Mouse (Mus musculus) kidney, embryonic 14.5 days (tissue): Measurements from ENCODE around the gene Tmem43. TPM values are rescaled to one million over a fixed set of nuclear protein-coding genes. Genes with fewer than 3 reads are reported as not detected.
A peak's percentile ranks its signal among the peaks of the same experiment; 100 is the strongest.

ENCODE experiments used
- ATAC-seq: fragments of 200-750 bp; cut with Nextera tagmentation; 2 replicates; pipeline ENCODE4 v1.8.0; 2017; ENCODE audit warnings: moderate number of reproducible peaks, mild to moderate bottlenecking, moderate TSS enrichment, moderate library complexity; ENCODE audit not compliant: low FRiP score, low TSS enrichment
- H3K27ac ChIP-seq: fragments of 300-500 bp; sonication (generic); 2 replicates; pipeline ENCODE4 v1.5.1; 2014; ENCODE audit warnings: low read depth, mild to moderate bottlenecking, low read length, moderate library complexity, mixed read lengths
- H3K27me3 ChIP-seq: fragments of 300-500 bp; sonication (generic); 2 replicates; pipeline ENCODE4 v1.6.1; 2014; ENCODE audit warnings: mild to moderate bottlenecking, low read length; ENCODE audit not compliant: control insufficient read depth, insufficient read depth
- H3K36me3 ChIP-seq: fragments of 300-500 bp; sonication (generic); 2 replicates; pipeline ENCODE4 v1.6.1; 2014; ENCODE audit warnings: low read length, mixed read lengths; ENCODE audit not compliant: control insufficient read depth, insufficient read depth
- H3K4me1 ChIP-seq: fragments of 300-500 bp; sonication (generic); 2 replicates; pipeline ENCODE4 v1.6.1; 2014; ENCODE audit warnings: low read length, mixed read lengths; ENCODE audit not compliant: control insufficient read depth, insufficient read depth
- H3K4me2 ChIP-seq: fragments of 300-500 bp; sonication (generic); replicated peaks from 2 replicates; pipeline ENCODE4 v1.6.1; 2014; ENCODE audit warnings: low read depth, mild to moderate bottlenecking, low read length
- H3K4me3 ChIP-seq: fragments of 300-500 bp; sonication (generic); 2 replicates; pipeline ENCODE4 v1.5.1; 2014; ENCODE audit warnings: mild to moderate bottlenecking, low read length
- H3K9ac ChIP-seq: fragments of 300-500 bp; sonication (generic); 2 replicates; pipeline ENCODE4 v1.6.1; 2014; ENCODE audit warnings: low read depth, mild to moderate bottlenecking, low read length, moderate library complexity
- H3K9me3 ChIP-seq: fragments of 300-500 bp; sonication (generic); 2 replicates; pipeline ENCODE4 v1.6.1; 2016; ENCODE audit warnings: low read length; ENCODE audit not compliant: control insufficient read depth
- WGBS: fragments of 180-500 bp; shearing (Covaris S2); extraction: QIAGEN DNeasy Blood & Tissue Kit; methylation state at CpG from one replicate; pipeline ENCODE4 v1.1.7; 2014; 5-methylcytosine and 5-hydroxymethylcytosine counted together
- polyA plus RNA-seq: library from polyadenylated mRNA; unstranded; fragments of >200 nt; fragmentation: Nextera tagmentation; extraction: Ambion mirVana; gene quantifications from 2 replicates; pipeline ENCODE4 v1.2.1, GENCODE M21; 2014

Gene Tmem43
- polyA plus RNA-seq, 1 experiment from 2014 or later, result 47.9 TPM

GRCm38 (mm10) chr6:91508041-91508440 is 34.5 kb downstream of the Tmem43 start:
- no peaks in the 10 kb centered on the region for H3K27me3 ChIP-seq
- no peak overlapping the region for H3K4me3 ChIP-seq
- ATAC-seq, result no peak
- H3K9ac ChIP-seq, result no peak overlapping the region
- no peak overlapping the region for H3K27ac ChIP-seq
- no peaks in the 10 kb centered on the region for H3K4me1 ChIP-seq
- H3K4me2 ChIP-seq, result no peak overlapping the region
- no peaks in the 10 kb centered on the region for H3K9me3 ChIP-seq
- WGBS, result 89% methylated on average over 3 of the region's 3 CpGs
- peaks cover 67% of the 10 kb centered on the region for H3K36me3 ChIP-seq

GRCm38 (mm10) chr6:91509326-91509725 is 35.8 kb downstream of the Tmem43 start:
- Histone ChIP-seq H3K9ac (no peak overlapping the region), H3K27ac (no peak overlapping the region), H3K4me1 (peaks cover 4% of the 10 kb centered on the region; the same call in 1 of the 2 replicates), H3K9me3 (no peaks in the 10 kb centered on the region), H3K4me2 (no peak overlapping the region), H3K36me3 (peaks cover 54% of the 10 kb centered on the region), H3K4me3 (no peak overlapping the region), H3K27me3 (no peaks in the 10 kb centered on the region)
- WGBS, result 45% methylated on average over 7 of the region's 7 CpGs
- no peak for ATAC-seq

- no peak overlapping the region for H3K4me2 ChIP-seq
- WGBS, result 75% methylated on average over 10 of the region's 10 CpGs
- H3K9me3 ChIP-seq, result no peaks in the 10 kb centered on the region
- no peaks in the 10 kb centered on the region for H3K27me3 ChIP-seq
- H3K4me3 ChIP-seq, result no peak overlapping the region
- peaks cover 11% of the 10 kb centered on the region for H3K4me1 ChIP-seq
- no peak for ATAC-seq
- H3K36me3 ChIP-seq, result peaks cover 45% of the 10 kb centered on the region
- H3K27ac ChIP-seq, result no peak overlapping the region
- H3K9ac ChIP-seq, result no peak overlapping the region
Observed at GRCm38 (mm10) chr6:91510211-91510610, 36.7 kb downstream of the Tmem43 start.

- peak overlapping the region; percentile 52 for H3K4me2 ChIP-seq
- no peak overlapping the region for H3K9ac ChIP-seq
- no peaks in the 10 kb centered on the region for H3K27me3 ChIP-seq
- ATAC-seq, result no peak
- H3K4me1 ChIP-seq, result peaks cover 18% of the 10 kb centered on the region
- H3K4me3 ChIP-seq, result no peak overlapping the region; the same call in 1 of the 2 replicates
- no peak overlapping the region for H3K27ac ChIP-seq
- peaks cover 26% of the 10 kb centered on the region for H3K36me3 ChIP-seq
- H3K9me3 ChIP-seq, result no peaks in the 10 kb centered on the region
Observed at GRCm38 (mm10) chr6:91514135-91514534, 40.6 kb downstream of the Tmem43 start.

GRCm38 (mm10) chr6:91514737-91515362 is 41.3 kb downstream of the Tmem43 start:
- Histone ChIP-seq H3K27ac (peak overlapping the region; percentile 57), H3K27me3 (no peaks in the 10 kb centered on the region), H3K36me3 (peaks cover 30% of the 10 kb centered on the region), H3K9me3 (no peaks in the 10 kb centered on the region), H3K4me3 (peak overlapping the region; percentile 94), H3K4me1 (peaks cover 18% of the 10 kb centered on the region), H3K4me2 (peak overlapping the region; percentile 52), H3K9ac (peak overlapping the region; percentile 91)
- no peak for ATAC-seq
- WGBS, result 19% methylated on average over 10 of the region's 10 CpGs

- Histone ChIP-seq H3K9me3 (no peaks in the 10 kb centered on the region), H3K9ac (peak within 1 kb of the TSS; percentile 91), H3K36me3 (peaks cover 34% of the 10 kb centered on the region), H3K4me2 (peak within 1 kb of the TSS; percentile 65), H3K4me3 (peak within 1 kb of the TSS; percentile 94), H3K4me1 (peaks cover 18% of the 10 kb centered on the region), H3K27me3 (no peaks in the 10 kb centered on the region), H3K27ac (peak within 1 kb of the TSS; percentile 82)
- under 1% methylated on average over 80 of the region's 80 CpGs for WGBS
- peak; percentile 99 for ATAC-seq
Observed at GRCm38 (mm10) chr6:91515545-91516449, 42.3 kb downstream of the Tmem43 start, which contains the start of the genes Xpc and Lsm3. Gene Xpc (minus strand): TSS chr6:91515888. Gene Lsm3 (plus strand): TSS chr6:91515928.

- H3K4me2 ChIP-seq, result no peak overlapping the region
- ATAC-seq, result no peak
- 92% methylated on average over 7 of the region's 7 CpGs for WGBS
Observed at GRCm38 (mm10) chr6:91518454-91519020, 45.0 kb downstream of the Tmem43 start.

GRCm38 (mm10) chr6:91522816-91523215 is 49.3 kb downstream of the Tmem43 start:
- Histone ChIP-seq H3K4me2 (no peak overlapping the region), H3K4me1 (no peaks in the 10 kb centered on the region), H3K9me3 (no peaks in the 10 kb centered on the region), H3K27ac (no peak overlapping the region), H3K27me3 (no peaks in the 10 kb centered on the region), H3K9ac (no peak overlapping the region), H3K4me3 (no peak overlapping the region), H3K36me3 (peaks cover 67% of the 10 kb centered on the region)
- 94% methylated on average over 5 of the region's 5 CpGs for WGBS
- no peak for ATAC-seq

More at GRCm38 (mm10) chr6:91518454-91519020, 45.0 kb downstream of the Tmem43 start:
- H3K4me3 ChIP-seq, result no peak overlapping the region
- H3K9me3 ChIP-seq, result no peaks in the 10 kb centered on the region
- peaks cover 60% of the 10 kb centered on the region for H3K36me3 ChIP-seq
- H3K27me3 ChIP-seq, result no peaks in the 10 kb centered on the region
- H3K9ac ChIP-seq, result no peak overlapping the region
- peaks cover 18% of the 10 kb centered on the region for H3K4me1 ChIP-seq
- H3K27ac ChIP-seq, result no peak overlapping the region
